Mouse (Mus musculus) ZHBTc4 (cell line): ENCODE measurements around the gene Patl2.
"Not testable (repeated sequence)": the region's sequence is repeated elsewhere in the genome, so short reads cannot be mapped to it uniquely, and the experiment has no call there.

Source experiments
- DNase-seq: peaks from one replicate; pipeline ENCODE4 v3.0.0-alpha.2; 2011; ENCODE audit warnings: low read depth, low spot score

Patl2 gene

GRCm38 (mm10) chr2:122186106-122186505 is at the start of gene Patl2, which contains the start of gene Terb2:
TSS of gene Patl2 (minus strand) at chr2:122186189.
TSS of gene Terb2 (plus strand) at chr2:122186272.
- DNase-seq = peak; percentile 89

- DNase-seq = no peak
Measured at GRCm38 (mm10) chr2:122235425-122235824, 49.4 kb upstream of the Patl2 start.

GRCm38 (mm10) chr2:122234611-122235288 is 48.8 kb upstream of the Patl2 start, which contains the start of gene Sord:
TSS of gene Sord (plus strand) at chr2:122234749.
- peak; percentile 94 for DNase-seq

- DNase-seq = peak; percentile 62
Measured at GRCm38 (mm10) chr2:122233759-122234557, 48.0 kb upstream of the Patl2 start.

- DNase-seq = no peak
Measured at GRCm38 (mm10) chr2:122233341-122233740, 47.4 kb upstream of the Patl2 start.

GRCm38 (mm10) chr2:122231616-122232015 is 45.6 kb upstream of the Patl2 start:
- peak; percentile 62 for DNase-seq

GRCm38 (mm10) chr2:122230395-122230794 is 44.4 kb upstream of the Patl2 start:
- DNase-seq = no peak

- no peak for DNase-seq
Measured at GRCm38 (mm10) chr2:122223654-122224053, 37.7 kb upstream of the Patl2 start.

- DNase-seq = no peak
Measured at GRCm38 (mm10) chr2:122222272-122222671, 36.3 kb upstream of the Patl2 start.

GRCm38 (mm10) chr2:122221798-122222197 is 35.8 kb upstream of the Patl2 start:
- DNase-seq = no peak

GRCm38 (mm10) chr2:122221378-122221777 is 35.4 kb upstream of the Patl2 start:
- DNase-seq = no peak

GRCm38 (mm10) chr2:122218234-122218633 is 32.2 kb upstream of the Patl2 start:
- DNase-seq = no peak

GRCm38 (mm10) chr2:122217075-122217474 is 31.1 kb upstream of the Patl2 start:
- not testable (repeated sequence) for DNase-seq

- DNase-seq = no peak
Measured at GRCm38 (mm10) chr2:122210534-122211228, 24.7 kb upstream of the Patl2 start.

GRCm38 (mm10) chr2:122206440-122207107 is 20.6 kb upstream of the Patl2 start:
- no peak for DNase-seq

- DNase-seq = no peak
Measured at GRCm38 (mm10) chr2:122201501-122201900, 15.5 kb upstream of the Patl2 start.

GRCm38 (mm10) chr2:122194509-122194929 is 8.5 kb upstream of the Patl2 start:
- DNase-seq = peak; percentile 25

GRCm38 (mm10) chr2:122191849-122192248 is 5.9 kb upstream of the Patl2 start:
- DNase-seq = no peak

- DNase-seq = no peak
Measured at GRCm38 (mm10) chr2:122186751-122187150, 762 bp upstream of the Patl2 start.

GRCm38 (mm10) chr2:122185086-122185485 is 903 bp downstream of the Patl2 start:
- DNase-seq = no peak

- no peak for DNase-seq
Measured at GRCm38 (mm10) chr2:122180051-122180822, 5.8 kb downstream of the Patl2 start.
